Mouse (Mus musculus) embryonic facial prominence, embryonic 13.5 days (tissue): Measurements from ENCODE around the gene Iqsec2. TPM values are rescaled to one million over a fixed set of nuclear protein-coding genes. Genes with fewer than 3 reads are reported as not detected.

Experiments
- ATAC-seq: fragments of 200-750 bp; cut with Nextera tagmentation; 2 replicates; pipeline ENCODE4 v1.8.0; 2017; ENCODE audit warnings: low read depth; ENCODE audit not compliant: insufficient number of reproducible peaks, insufficient read depth, low FRiP score, low TSS enrichment
- H3K27ac ChIP-seq: fragments of 300-500 bp; sonication (generic); 2 replicates; pipeline ENCODE4 v1.5.1; 2015; ENCODE audit warnings: moderate library complexity, mild to moderate bottlenecking, inconsistent platforms
- H3K27me3 ChIP-seq: fragments of 300-500 bp; sonication (generic); 2 replicates; pipeline ENCODE4 v1.6.1; 2015; ENCODE audit warnings: mild to moderate bottlenecking, inconsistent platforms
- H3K36me3 ChIP-seq: fragments of 300-500 bp; sonication (generic); 2 replicates; pipeline ENCODE4 v1.6.1; 2015; ENCODE audit warnings: mild to moderate bottlenecking, inconsistent platforms
- H3K4me1 ChIP-seq: fragments of 300-500 bp; sonication (generic); 2 replicates; pipeline ENCODE4 v1.6.1; 2015; ENCODE audit warnings: inconsistent platforms
- H3K4me2 ChIP-seq: fragments of 300-500 bp; sonication (generic); 2 replicates; pipeline ENCODE4 v1.6.1; 2015; ENCODE audit warnings: moderate library complexity, mild to moderate bottlenecking, inconsistent platforms
- H3K4me3 ChIP-seq: fragments of 300-500 bp; sonication (generic); 2 replicates; pipeline ENCODE4 v1.5.1; 2015; ENCODE audit warnings: mild to moderate bottlenecking, inconsistent platforms
- H3K9ac ChIP-seq: fragments of 300-500 bp; sonication (generic); 2 replicates; pipeline ENCODE4 v1.6.1; 2015; ENCODE audit warnings: mild to moderate bottlenecking, inconsistent platforms
- H3K9me3 ChIP-seq: fragments of 300-500 bp; sonication (generic); 2 replicates; pipeline ENCODE4 v1.6.1; 2016; ENCODE audit warnings: inconsistent platforms
- WGBS: fragments of 180-500 bp; shearing (Covaris S2); methylation state at CpG from one replicate; pipeline ENCODE4 v1.1.7; 2015; ENCODE audit warnings: mixed read lengths; 5-methylcytosine and 5-hydroxymethylcytosine counted together
- polyA plus RNA-seq: library from polyadenylated mRNA; unstranded; fragments of >200 nt; fragmentation: Nextera tagmentation; extraction: Ambion mirVana; gene quantifications from 2 replicates; pipeline ENCODE4 v1.2.1, GENCODE M21; 2015

Gene Iqsec2
- 3.7 TPM in 2 replicates for polyA plus RNA-seq

DNA sequence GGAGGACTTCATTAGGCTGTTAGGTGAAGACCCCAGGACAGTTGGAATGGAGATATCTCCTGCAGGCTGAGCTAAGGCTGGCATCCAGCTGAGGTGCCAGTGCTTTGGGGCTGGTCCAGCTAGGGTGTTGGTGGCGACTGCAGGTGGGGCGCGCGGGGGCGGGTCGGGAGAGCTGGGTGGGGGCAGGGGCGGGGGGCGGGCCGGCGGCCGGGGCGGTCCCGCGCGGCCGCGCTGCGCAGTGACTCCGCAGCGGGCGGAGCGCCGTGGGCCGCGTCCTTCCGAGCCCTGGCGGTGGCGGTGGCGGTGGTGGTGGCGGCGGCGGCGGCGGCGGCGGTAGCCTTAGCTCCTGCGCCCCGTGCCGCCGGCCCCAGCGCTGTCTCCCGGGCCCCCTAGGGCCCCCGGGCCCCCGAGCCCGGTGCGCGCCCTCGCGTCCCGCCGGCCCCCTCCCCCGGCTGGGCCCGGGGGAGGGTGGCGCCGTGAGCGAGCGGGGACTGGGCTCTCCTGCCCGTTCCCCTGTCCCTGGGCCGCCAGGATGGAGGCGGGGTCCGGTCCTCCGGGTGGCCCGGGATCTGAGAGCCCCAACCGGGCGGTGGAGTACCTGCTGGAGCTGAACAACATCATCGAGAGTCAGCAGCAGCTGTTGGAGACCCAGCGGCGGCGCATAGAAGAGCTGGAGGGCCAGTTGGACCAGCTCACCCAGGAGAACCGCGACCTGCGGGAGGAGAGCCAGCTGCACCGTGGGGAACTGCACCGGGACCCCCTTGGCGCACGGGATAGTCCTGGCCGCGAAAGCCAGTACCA, at the start of gene Iqsec2:
Gene Iqsec2, plus strand, starts transcription at position 328 of the 801 bp plus-strand sequence.
- 15% methylated on average over 21 of the region's 78 CpGs for WGBS
- H3K27me3 ChIP-seq, result peaks cover 74% of the 10 kb centered on the region
- no peaks in the 10 kb centered on the region for H3K36me3 ChIP-seq
- peak within 1 kb of the TSS; percentile 79 for H3K4me2 ChIP-seq
- H3K4me1 ChIP-seq, result peaks cover 13% of the 10 kb centered on the region
- peak; percentile 67; the same call in 1 of the 2 replicates for ATAC-seq
- H3K27ac ChIP-seq, result no peak within 1 kb of the TSS
- H3K9ac ChIP-seq, result peak within 1 kb of the TSS; percentile 72
- no peaks in the 10 kb centered on the region for H3K9me3 ChIP-seq
- peak within 1 kb of the TSS; percentile 59 for H3K4me3 ChIP-seq

GRCm38 (mm10) chrX:152097572-152097971, 46.5 kb upstream of the Iqsec2 start:
- Histone ChIP-seq H3K27me3 (peaks cover 60% of the 10 kb centered on the region), H3K9me3 (no peaks in the 10 kb centered on the region), H3K4me1 (no peaks in the 10 kb centered on the region), H3K9ac (no peak overlapping the region), H3K36me3 (no peaks in the 10 kb centered on the region), H3K27ac (no peak overlapping the region), H3K4me2 (no peak overlapping the region), H3K4me3 (no peak overlapping the region)
- WGBS, result 40% methylated on average over 1 of the region's 1 CpGs
- ATAC-seq, result no peak

DNA sequence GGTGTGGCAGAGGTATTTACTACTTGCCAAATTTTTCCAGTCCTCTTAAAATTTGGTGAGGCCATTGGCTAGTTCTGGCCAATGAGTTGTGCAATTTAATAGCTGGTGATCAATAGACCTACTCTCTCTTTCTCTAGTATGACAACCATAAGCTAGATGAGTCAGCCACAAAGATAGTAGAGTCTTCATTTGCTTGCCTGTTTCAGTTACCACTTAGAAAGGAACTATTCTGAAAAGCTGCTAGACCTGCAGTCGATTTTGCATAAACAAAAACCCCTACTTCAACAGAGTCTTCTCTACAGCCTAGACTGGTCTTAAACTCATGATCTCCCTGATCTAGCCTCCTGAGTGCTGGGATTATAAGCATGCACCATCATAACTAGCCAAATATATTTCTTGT, 22.4 kb upstream of the Iqsec2 start:
- no peaks in the 10 kb centered on the region for H3K9me3 ChIP-seq
- H3K27me3 ChIP-seq, result peaks cover 72% of the 10 kb centered on the region
- 70% methylated on average over 1 of the region's 1 CpGs for WGBS
- H3K4me3 ChIP-seq, result no peak overlapping the region
- H3K36me3 ChIP-seq, result no peaks in the 10 kb centered on the region
- H3K4me2 ChIP-seq, result no peak overlapping the region
- no peak overlapping the region for H3K9ac ChIP-seq
- H3K27ac ChIP-seq, result no peak overlapping the region
- ATAC-seq, result no peak
- no peaks in the 10 kb centered on the region for H3K4me1 ChIP-seq

DNA sequence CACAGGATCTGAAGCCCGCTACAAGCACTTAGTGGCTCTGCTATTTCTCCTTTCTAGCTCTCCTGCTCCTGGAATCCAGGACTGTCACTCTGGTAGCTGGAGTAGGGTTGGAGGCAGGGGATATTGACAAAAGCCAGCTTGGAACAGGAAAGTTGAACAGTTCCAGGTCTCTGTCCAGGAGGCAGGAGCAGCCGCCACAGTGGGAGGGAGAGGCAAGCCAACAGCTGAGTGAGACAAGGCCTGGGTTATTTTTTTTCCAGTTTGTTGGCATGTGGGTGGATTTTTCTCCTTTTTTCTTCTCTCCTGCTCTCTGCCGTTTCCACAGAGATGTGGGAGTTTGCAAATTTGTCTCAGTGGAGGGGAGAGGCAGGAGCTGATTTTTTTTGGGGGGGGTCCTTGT, 13.3 kb upstream of the Iqsec2 start:
- no peaks in the 10 kb centered on the region for H3K4me1 ChIP-seq
- no peak overlapping the region for H3K9ac ChIP-seq
- H3K27ac ChIP-seq, result peak overlapping the region; percentile 55
- H3K9me3 ChIP-seq, result no peaks in the 10 kb centered on the region
- H3K27me3 ChIP-seq, result peaks cover 74% of the 10 kb centered on the region
- 47% methylated on average over 3 of the region's 3 CpGs for WGBS
- no peaks in the 10 kb centered on the region for H3K36me3 ChIP-seq
- no peak for ATAC-seq
- H3K4me2 ChIP-seq, result 0 out of 2 replicates have a peak overlapping the region, but pooled peaks have one; percentile 7
- H3K4me3 ChIP-seq, result no peak overlapping the region

DNA sequence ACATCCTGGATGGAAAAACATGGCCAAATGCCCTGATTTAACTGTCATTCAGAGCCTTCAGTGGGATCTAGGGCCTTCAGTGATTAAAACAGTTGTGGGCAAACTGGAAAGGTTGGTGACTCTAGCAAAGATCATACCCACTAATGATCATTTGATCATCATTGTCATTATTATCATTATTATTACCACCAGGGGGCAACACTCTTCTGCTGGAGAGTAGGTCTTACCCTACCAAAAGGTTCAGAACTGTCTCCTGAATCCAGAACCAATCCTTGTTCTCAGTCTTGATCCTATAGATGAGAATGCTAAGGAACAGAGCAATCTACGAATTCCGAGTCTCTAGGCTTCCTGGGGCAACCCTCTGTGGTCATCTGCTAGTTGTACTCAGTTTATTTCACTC, 12.0 kb upstream of the Iqsec2 start:
- no peak overlapping the region for H3K4me3 ChIP-seq
- no peaks in the 10 kb centered on the region for H3K4me1 ChIP-seq
- ATAC-seq, result no peak
- no peaks in the 10 kb centered on the region for H3K36me3 ChIP-seq
- no peak overlapping the region for H3K9ac ChIP-seq
- peaks cover 76% of the 10 kb centered on the region for H3K27me3 ChIP-seq
- no peak overlapping the region for H3K4me2 ChIP-seq
- H3K27ac ChIP-seq, result no peak overlapping the region
- H3K9me3 ChIP-seq, result no peaks in the 10 kb centered on the region
- WGBS, result 90% methylated on average over 2 of the region's 2 CpGs

GRCm38 (mm10) chrX:152135195-152135594, 8.9 kb upstream of the Iqsec2 start:
- WGBS, result 74% methylated on average over 2 of the region's 2 CpGs
- Histone ChIP-seq H3K4me3 (no peak overlapping the region), H3K9ac (no peak overlapping the region), H3K4me1 (no peaks in the 10 kb centered on the region), H3K27me3 (peaks cover 85% of the 10 kb centered on the region), H3K9me3 (no peaks in the 10 kb centered on the region), H3K4me2 (no peak overlapping the region), H3K36me3 (no peaks in the 10 kb centered on the region), H3K27ac (no peak overlapping the region)
- no peak for ATAC-seq

DNA sequence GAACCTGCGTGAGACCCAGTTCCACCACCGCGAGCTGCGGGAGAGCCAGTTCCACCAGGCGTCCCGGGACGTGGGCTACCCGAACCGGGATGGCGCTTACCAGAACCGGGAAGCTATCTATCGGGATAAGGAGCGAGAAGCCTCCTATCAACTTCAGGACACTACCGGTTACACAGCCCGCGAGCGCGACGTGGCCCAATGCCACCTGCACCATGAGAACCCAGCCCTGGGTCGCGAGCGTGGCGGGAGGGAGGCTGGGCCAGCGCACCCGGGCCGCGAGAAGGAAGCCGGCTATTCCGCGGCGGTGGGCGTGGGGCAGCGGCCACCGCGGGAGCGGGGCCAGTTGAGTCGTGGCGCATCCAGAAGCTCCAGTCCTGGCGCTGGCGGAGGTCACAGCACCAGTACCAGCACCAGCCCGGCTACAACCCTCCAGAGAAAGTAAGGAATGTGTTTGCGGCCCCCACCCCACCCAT, 710 bp downstream of the Iqsec2 start:
- Histone ChIP-seq H3K36me3 (no peaks in the 10 kb centered on the region), H3K4me3 (peak overlapping the region; percentile 59), H3K4me2 (peak overlapping the region; percentile 79), H3K27ac (no peak overlapping the region), H3K9ac (peak overlapping the region; percentile 72), H3K9me3 (no peaks in the 10 kb centered on the region), H3K4me1 (peaks cover 13% of the 10 kb centered on the region), H3K27me3 (peaks cover 74% of the 10 kb centered on the region)
- 15% methylated on average over 42 of the region's 42 CpGs for WGBS
- 0 out of 2 replicates have a peak, but pooled peaks have one; percentile 20 for ATAC-seq

- Histone ChIP-seq H3K27ac (no peak overlapping the region), H3K4me1 (peaks cover 13% of the 10 kb centered on the region), H3K27me3 (peaks cover 74% of the 10 kb centered on the region), H3K9me3 (no peaks in the 10 kb centered on the region), H3K4me3 (peak overlapping the region; percentile 10; the same call in 1 of the 2 replicates), H3K4me2 (peak overlapping the region; percentile 79), H3K36me3 (no peaks in the 10 kb centered on the region), H3K9ac (peak overlapping the region; percentile 16; the same call in 1 of the 2 replicates)
- WGBS, result 25% methylated on average over 1 of the region's 1 CpGs
- no peak for ATAC-seq
Measured at GRCm38 (mm10) chrX:152146150-152146549, 2.1 kb downstream of the Iqsec2 start.

DNA sequence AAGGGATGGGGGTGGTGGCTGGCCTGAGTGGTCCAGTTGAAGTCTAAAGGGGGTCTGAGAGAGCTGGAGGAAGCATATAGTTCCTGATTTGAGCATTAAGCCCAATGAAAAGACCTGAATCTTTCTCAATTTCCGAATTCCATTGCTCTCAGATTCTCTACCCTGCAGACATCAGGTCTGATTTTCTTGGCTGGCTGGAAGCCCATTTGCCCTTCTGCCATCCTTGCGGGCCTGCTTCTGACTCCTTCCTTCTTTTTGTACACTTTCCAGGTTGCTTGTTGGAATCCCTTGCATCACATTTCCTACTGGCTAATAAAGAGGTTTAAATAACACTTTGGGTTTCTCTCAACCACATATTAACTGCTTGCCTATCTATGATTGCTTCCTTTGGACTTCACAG, 2.6 kb downstream of the Iqsec2 start:
- ATAC-seq, result no peak
- Histone ChIP-seq H3K36me3 (no peaks in the 10 kb centered on the region), H3K4me2 (peak overlapping the region; percentile 79; the same call in 1 of the 2 replicates), H3K9ac (no peak overlapping the region), H3K27me3 (peaks cover 78% of the 10 kb centered on the region), H3K4me1 (peaks cover 13% of the 10 kb centered on the region), H3K4me3 (peak overlapping the region; percentile 10; the same call in 1 of the 2 replicates), H3K9me3 (no peaks in the 10 kb centered on the region), H3K27ac (no peak overlapping the region)
- 66% methylated on average over 2 of the region's 2 CpGs for WGBS

- ATAC-seq, result no peak
- H3K9ac ChIP-seq, result no peak overlapping the region
- H3K4me2 ChIP-seq, result peak overlapping the region; percentile 27; the same call in 1 of the 2 replicates
- H3K4me3 ChIP-seq, result no peak overlapping the region
- H3K27ac ChIP-seq, result no peak overlapping the region
- 42% methylated on average over 5 of the region's 5 CpGs for WGBS
- H3K4me1 ChIP-seq, result peaks cover 13% of the 10 kb centered on the region
- no peaks in the 10 kb centered on the region for H3K36me3 ChIP-seq
- no peaks in the 10 kb centered on the region for H3K9me3 ChIP-seq
- peaks cover 75% of the 10 kb centered on the region for H3K27me3 ChIP-seq
Measured at GRCm38 (mm10) chrX:152147451-152148116, 3.5 kb downstream of the Iqsec2 start.

GRCm38 (mm10) chrX:152148706-152149105, 4.6 kb downstream of the Iqsec2 start:
- peaks cover 70% of the 10 kb centered on the region for H3K27me3 ChIP-seq
- H3K4me1 ChIP-seq, result peaks cover 13% of the 10 kb centered on the region
- no peaks in the 10 kb centered on the region for H3K36me3 ChIP-seq
- no peaks in the 10 kb centered on the region for H3K9me3 ChIP-seq
- 81% methylated on average over 5 of the region's 5 CpGs for WGBS
- H3K9ac ChIP-seq, result no peak overlapping the region
- no peak for ATAC-seq
- no peak overlapping the region for H3K4me2 ChIP-seq
- no peak overlapping the region for H3K27ac ChIP-seq
- no peak overlapping the region for H3K4me3 ChIP-seq
